26 mouse cellular contexts compared by ENCODE assay signal in genomic region chr9:56718984-56719383, GRCm38 (mm10).
"Had no signal": no experiment of that assay in that cellular context is flagged by ENCODE, and none has a peak within 500 bp of the region (broad histone marks: within the 10 kb centered on the region; RNA-seq: fewer than 3 reads in every experiment).

No protein-coding gene starts in this region.

- H3K4me1 ChIP-seq: heart, embryonic 13.5 days; heart, embryonic 15.5 days; hindbrain, embryonic 15.5 days; kidney, embryonic 15.5 days; limb, embryonic 13.5 days; limb, embryonic 15.5 days; liver, embryonic 12.5 days had no signal

- ATAC-seq: hindbrain, postnatal 0 days; intestine, embryonic 16.5 days; liver, embryonic 12.5 days had no signal

- H3K4me3 ChIP-seq: heart, adult 2 months; heart, embryonic 13.5 days; heart, embryonic 15.5 days; hindbrain, embryonic 13.5 days; hindbrain, embryonic 15.5 days; kidney, embryonic 15.5 days; limb, embryonic 13.5 days; limb, embryonic 15.5 days; liver, embryonic 12.5 days had no signal

- H3K27ac ChIP-seq: heart, adult 2 months; heart, embryonic 13.5 days; heart, embryonic 15.5 days; hindbrain, embryonic 13.5 days; hindbrain, embryonic 15.5 days; hindbrain, postnatal 0 days; kidney, embryonic 15.5 days; kidney, postnatal 0 days; limb, embryonic 13.5 days; limb, embryonic 15.5 days; liver, embryonic 12.5 days; liver, embryonic 14.5 days had no signal

- H3K27me3 ChIP-seq: hindbrain, embryonic 15.5 days; kidney, embryonic 15.5 days; limb, embryonic 13.5 days; limb, embryonic 15.5 days; liver, embryonic 12.5 days had no signal

- H3K36me3 ChIP-seq: heart, embryonic 13.5 days; heart, embryonic 15.5 days; hindbrain, embryonic 13.5 days; hindbrain, embryonic 15.5 days; kidney, embryonic 15.5 days; limb, embryonic 13.5 days; limb, embryonic 15.5 days; liver, embryonic 12.5 days had no signal

- H3K9me3 ChIP-seq: heart, embryonic 13.5 days; heart, embryonic 15.5 days; hindbrain, embryonic 13.5 days; hindbrain, embryonic 15.5 days; kidney, embryonic 15.5 days; limb, embryonic 13.5 days; limb, embryonic 15.5 days; liver, embryonic 12.5 days had no signal

- DNase-seq: gastrocnemius, postnatal 14 days; gastrocnemius, postnatal 36 days; heart, adult 11 months; heart, adult 2 months; heart, postnatal 14 days; heart, postnatal 36 days; kidney, adult 11 months; kidney, adult 2 months; kidney, adult 9 months; kidney, postnatal 14 days; kidney, postnatal 36 days; layer of hippocampus, adult 9-11 months; layer of hippocampus, postnatal 36 days; left cerebral cortex, postnatal 4 days had no signal
